Mouse (Mus musculus) R1 (cell line): ENCODE results near the gene Slc24a2.

Experiments used
- DNase-seq: peaks from one replicate; pipeline ENCODE4 v3.0.0-alpha.2; 2018; ENCODE audit warnings: low read depth, low spot score

The Slc24a2 gene

DNA sequence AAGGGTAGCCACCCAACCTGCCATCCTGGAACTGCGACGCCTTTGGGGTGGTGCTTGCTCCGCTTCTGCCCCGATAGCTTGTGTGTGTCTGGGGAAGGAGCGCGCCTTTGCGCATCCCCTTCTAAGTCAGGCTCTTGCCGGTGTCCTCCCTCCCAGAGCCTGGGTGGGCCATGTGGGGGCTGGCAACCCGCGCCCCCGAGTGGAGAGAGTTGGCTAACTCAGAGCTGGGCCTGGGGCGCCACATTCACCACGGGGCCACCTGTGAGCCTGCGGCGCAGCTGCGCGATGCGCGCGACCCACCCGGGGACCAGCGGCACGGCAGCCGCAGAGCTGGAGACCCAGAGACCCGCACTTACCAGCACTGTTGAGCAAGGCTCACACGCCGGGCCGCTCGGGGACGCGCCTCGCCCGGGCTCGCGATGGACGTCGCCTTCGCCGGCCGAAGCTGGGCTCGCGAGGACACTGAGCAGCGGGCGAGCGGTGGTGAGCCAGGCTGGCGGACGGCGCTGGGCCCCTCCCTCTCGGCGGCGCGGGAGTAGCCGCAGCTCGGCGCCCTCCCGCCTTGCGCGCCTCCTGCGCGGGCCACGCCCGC, at the start of gene Slc24a2:
Gene Slc24a2 (minus strand): TSS at position 518 of the 592 bp plus-strand sequence.
- DNase-seq = peak; percentile 69

DNA sequence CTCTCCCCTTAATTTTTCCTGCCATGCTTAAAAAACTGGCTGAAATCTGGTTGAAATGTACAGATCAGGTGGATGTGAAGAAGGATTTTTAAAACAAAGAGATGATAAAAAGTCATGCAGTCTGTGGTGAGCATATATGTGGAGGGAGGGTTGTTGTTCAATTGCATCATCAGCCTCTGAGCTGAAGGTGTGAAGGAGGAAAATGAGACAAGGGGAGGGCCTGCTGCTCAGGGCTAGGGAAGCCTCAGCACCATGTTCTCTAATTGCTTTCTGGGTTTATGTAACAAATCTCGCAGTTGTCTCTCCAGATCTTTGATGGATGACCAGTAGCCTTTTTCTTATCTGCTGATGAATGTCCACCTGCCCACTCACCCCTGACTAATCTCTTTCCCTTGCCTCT, 44.5 kb upstream of the Slc24a2 start:
- no peak for DNase-seq

DNA sequence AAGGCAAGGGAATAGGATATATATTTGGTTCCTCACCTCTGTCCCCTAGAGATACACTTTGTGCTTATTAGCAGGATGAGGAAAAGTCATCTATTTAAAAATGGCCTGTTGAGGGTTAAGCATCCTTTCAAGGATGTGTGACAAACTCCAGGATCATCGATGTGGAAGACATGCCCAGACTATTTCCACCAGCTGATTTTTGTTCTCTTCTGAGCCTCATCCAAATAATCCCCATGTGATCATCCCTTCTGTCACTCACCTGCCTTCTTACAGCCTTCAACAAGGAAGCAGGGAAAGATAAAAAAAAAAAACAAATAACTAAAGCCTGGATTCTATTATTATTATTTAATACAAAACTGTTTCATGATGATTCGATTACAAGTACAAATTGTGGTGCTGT, 44.0 kb upstream of the Slc24a2 start:
- DNase-seq = no peak

DNA sequence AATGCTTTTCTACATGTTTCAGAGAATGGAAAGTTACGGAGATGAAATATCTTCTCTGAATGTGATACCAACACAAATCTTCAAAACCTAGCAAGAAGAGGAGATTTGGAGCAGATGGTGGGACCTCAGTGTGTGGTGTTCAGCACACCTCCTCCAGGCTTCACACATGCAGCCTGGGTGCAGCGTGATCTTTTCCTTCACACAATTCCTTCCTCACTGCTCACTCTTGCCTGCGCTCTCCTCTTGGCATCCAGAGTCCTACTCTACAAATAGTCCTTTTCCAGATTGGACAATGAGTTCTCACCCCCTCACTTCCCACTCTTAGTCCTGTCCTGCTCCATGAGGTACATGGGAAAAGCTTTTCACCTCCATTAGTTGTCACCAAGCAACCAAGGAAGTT, 43.2 kb upstream of the Slc24a2 start:
- no peak for DNase-seq

DNA sequence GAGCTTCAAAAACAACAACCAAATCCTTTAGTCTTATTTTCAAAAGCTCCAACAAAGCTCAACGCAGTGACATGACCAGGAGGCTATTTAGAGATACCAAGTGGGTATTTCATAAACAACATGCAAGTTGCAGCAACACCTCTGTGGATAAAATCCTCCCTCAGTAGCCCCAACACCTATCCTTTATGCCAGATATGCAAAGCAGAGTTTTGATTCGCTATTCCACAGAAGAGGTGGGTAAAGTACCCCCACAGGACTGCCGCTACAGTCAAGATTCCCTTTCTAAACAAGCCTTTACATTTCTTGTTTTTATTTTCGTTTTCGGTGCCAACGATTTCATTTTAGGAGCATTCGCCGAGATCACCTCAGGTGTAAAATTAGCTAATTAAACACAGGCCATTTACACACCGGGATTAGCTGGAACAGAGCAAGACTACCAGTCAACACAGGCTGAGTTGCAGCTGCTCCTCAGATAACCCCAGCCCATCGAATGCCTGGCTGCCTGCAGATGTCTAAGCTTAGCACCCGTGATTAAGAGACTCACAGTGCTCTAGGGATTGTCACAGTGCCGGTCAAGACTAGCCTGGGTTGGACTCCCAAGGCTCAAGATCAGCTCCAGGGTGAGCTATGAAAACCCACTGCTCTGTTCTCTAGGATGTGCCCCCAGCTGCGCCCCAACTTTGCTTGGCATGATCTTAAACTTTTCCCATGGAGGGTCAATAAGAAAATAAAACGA, 885 bp downstream of the Slc24a2 start:
- DNase-seq = no peak

DNA sequence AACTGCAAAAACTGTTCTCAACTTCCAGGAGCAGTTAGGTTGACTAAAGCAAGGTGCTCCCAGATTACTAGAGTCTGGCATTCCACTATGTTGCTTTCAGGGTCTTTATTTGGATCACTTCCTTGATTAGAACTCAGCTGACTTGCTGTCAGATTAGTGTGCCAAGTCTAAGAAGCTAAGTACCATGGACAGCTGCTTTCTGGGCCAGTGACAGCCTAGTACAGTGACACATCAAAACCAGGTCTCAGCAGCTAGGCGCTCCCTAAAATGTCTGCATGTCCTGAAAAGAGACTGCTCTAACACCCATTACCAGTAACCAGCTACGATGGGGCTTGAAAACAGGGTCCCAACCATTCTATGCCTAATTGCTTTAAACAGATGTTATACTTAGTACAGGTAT, 8.7 kb downstream of the Slc24a2 start:
- peak; percentile 62 for DNase-seq

DNA sequence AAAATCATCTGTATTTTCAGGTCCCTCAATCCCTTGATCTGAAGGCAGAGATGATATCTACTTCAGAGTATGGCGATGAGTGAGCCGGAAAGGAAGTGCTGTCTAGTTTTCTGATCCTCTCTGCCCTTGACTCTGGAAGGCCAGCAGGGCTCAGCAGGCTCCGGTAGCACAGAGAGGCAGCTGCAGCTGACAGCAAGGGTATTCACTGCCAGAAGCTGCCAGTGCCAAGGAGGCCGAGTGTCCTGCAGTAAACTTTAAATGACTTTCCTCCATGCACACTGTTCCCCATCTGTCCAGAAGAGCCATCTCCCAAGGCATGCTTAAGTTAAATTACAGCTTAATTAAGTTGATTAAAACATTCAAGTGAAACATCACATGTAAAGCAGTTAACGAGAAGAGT, 12.1 kb downstream of the Slc24a2 start:
- no peak for DNase-seq

DNA sequence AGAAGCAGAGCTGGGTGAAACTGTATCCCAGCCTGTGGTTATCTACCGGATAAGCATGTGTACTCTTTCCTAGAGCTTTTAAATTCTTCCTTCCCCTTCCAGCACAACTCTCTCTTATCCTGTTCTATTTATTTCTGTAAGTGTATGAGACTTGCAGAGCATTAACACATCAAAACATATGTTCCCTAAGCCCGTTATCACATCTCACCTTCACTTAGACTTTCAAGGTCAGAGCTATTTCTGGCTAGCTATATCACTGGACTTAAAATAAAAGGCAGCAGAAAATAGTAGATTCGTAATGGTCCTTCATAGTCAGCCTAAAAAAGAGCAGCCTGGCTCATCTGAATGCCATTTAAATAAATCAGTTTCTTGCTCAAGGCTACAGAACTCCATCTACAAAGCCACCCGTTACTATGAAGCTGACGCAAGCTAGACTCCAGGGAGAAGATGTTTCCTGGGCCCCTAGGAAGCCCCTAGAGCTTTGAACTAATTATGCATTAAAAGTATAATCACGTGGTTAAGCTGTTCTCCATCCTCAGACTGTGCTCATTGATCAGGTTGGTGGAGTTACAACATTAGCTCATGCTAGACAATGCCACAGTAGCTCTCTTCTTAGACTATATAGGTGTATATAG, 18.8 kb downstream of the Slc24a2 start:
- no peak for DNase-seq

DNA sequence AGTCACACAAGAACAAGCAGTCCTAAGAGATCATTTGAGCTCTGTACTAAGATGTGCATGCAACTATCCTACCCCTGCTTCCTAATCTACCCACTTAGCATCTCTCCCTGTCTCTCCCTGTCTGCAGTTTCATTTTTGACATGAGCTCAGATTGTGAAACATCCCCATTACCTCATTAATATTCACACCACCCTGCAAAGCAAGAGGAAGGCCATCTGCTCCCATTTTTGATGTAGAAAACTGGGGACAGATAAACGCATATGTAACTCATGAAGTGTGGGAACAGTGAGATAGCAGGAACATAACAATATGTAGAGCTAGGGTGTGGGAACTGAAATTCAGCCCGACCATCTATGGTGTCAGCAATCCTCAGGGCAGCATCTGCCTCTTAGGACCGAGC, 19.7 kb downstream of the Slc24a2 start:
- DNase-seq = no peak

DNA sequence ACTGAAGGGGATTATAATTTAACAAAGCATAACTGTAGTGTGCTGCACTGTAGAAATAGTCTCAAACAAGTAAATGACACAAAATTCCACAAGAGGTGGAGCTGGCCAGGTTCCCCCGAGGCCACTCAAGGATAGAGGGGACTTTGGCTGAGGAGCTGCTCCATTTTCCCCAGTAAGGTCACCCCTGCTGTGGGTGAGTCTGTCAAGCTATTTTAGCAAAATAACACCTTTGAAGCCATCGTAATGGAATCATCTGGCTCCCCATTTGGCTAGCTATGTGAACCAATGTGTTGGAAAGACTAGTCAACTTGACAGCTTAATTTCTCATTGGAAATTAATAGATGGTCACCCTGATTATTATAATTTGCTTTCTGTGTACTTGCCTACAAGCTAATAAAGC, 28.2 kb downstream of the Slc24a2 start:
- DNase-seq = no peak

DNA sequence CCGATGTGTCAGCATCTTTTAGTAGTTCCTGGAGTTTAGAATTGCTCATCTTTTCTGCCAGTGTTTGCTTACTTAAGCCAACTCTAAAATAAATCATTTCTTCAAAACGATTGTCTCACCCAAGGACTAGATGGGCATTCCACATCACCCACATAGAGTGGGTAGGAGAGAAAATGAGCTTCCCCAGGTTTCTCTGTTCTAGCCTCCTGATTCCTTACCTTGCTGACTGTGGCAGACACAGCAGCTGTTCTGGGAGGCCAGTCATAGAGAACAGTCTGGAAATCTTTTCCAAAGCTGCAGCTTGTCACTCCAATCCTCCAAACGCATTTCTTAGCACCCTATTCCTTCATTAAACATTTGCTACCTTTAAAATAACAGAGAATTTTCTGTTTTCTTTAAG, 29.0 kb downstream of the Slc24a2 start:
- DNase-seq = no peak

DNA sequence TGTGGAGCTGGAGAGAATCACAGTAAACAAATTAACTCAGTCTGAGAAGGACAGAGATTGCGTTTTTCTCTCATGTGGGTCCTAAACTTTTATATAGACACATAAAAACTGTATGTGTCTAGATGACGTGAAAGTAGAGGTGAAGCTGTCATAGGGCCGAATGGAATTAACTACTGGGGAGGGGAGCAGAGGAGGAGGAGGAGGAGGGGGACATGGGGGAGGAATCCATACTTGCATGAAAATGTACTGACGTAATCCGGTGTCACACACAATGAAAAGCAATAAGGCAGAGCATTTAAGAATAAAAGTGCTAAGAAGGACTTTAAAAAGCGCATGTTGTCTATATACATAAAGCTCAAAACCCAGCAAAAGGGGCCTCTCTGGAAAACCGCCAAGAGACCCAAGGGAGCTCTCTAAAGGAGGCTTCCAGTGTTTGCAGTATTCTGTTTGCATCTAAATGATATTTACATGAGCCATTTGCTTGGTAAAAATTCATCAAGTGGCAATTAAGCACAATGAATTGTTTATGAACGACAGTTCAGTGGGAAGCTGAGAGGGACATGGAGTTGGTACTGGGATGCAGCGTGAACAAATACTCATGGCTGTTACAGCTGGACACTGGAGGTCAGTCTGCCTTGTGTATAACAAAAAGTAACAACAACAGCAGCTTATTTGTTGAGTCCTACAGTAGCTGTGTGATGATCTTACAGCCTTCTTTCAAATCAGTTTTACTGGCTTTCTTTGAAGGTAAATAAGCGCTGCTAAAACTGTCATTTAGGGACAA, 45.9 kb downstream of the Slc24a2 start:
- DNase-seq = no peak

DNA sequence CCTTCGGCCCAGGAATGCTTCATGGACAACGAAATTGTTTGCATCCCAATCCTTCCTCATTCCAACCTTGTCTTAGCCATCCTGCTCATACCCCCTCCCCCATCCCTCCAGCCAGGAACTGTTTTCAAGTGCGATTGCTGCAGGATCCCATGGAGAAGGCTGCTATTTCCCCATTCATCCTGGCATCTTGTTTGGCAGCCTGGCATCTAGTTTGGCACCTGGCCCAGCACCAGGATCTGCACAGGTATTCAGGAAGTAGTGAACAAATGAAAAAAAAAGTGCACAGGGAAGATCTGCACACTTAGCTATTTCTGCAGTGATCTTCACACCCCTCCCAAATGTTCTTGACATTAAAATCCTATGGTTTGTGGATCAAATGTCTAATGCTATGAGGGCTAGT, 53.2 kb downstream of the Slc24a2 start:
- DNase-seq = peak; percentile 42

DNA sequence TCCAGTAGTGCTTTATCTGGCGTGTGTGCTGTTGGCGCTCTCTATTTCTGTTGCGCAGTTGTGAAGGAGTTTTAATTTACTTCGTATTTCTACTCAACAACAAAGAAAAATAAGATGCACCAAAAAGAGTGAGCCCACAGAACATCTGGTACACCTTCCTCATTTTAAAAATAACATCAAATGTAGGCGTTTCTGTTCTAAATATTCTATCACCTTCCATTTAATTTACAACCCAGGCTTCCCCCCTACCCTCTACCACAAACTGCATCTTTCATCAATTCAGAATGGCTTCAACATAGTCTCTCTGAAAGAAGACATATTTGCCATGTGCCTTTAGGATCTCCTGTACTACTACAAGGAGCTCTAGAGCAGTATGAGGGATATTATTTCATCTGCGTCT, 66.3 kb downstream of the Slc24a2 start:
- DNase-seq = no peak

DNA sequence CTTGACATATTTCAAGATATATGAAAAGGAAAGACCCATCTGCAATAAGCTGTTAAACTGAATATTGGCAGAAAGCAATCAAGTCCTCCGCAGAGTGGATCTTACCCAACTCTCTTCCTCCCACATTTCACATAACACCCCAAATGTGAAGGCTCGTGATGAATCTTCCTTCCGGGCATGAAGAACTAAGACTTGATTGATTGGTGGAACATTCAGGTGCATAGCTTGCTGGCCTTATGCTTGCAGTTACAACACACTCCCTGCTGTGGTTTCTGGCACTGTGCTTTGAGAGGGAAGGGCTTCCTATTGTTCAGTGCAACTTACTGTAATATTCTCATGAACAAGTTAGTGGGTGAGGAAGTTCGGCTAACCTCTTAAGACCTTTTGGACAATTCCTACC, 72.2 kb downstream of the Slc24a2 start:
- DNase-seq = no peak

DNA sequence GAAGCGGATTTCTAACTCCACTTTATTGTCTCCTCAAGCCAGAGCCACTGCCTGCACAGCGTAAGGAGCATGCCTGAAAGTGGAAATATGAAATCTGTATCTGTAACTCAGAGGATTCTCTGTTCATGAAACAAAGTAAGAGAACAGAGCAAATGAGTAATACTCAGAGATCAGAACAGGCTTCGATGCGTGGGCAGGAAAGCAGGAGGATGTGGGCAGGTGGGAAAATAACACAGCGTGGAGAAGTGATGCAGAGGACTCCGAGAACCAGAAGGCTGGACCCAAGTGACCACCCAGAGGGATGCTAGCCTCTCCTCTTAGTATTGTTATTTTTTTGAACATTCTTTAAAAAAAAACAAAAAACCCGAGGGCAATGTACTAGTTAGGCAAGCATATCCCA, 78.3 kb downstream of the Slc24a2 start:
- no peak for DNase-seq

DNA sequence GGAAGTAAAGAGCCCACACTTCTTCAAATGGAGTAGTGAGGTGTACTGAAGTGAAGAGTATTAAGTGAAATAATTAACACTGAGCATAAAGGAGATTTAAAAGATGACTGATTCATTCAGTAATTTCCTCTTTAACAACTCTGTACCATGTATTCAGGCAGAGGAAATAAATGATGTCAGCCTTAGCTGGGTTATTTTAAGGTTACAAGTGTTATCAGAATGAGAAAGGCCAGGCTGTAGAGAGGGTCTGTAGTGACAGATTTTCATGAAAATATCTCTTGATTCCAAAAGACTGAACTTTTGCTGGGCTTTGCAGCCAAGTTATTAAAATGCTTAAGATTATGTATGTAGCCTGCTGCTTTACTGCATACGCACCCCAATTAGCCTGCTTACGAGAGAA, 80.7 kb downstream of the Slc24a2 start:
- no peak for DNase-seq

DNA sequence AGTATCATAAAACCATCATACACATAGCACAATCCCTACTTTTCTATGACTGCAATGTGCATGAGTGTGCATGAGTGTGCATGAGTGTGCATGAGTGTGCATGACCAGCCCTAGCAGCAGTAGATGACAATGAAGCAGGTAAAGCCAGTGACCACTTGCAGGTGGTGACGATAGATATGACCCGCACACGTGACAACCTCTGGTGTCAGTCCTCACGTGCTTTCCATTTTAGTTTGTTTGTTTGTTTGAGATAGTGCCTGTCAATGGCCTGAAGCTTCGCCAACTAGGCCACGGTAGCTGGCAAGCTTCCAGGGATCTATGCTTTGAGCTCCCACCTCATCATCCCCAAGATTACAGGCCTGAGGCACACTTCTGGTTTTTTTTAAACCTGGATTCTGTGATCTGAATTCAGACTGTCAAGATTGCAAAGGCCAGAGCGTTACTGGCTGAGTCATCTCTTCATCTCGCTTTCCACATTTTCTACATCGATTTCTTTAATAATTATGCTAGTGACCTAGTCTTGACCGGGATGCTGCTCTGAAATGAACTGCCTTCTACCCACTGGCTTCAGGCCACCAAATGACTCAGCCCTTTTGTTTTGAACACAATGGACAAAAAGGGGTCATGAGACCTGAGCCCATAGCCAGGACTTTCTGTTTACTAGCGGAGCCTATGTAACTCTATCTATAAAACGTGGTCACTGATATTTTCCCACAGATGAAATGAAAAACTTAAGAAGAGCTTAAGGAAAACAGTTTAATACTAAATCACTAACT, 88.5 kb downstream of the Slc24a2 start:
- DNase-seq = no peak

DNA sequence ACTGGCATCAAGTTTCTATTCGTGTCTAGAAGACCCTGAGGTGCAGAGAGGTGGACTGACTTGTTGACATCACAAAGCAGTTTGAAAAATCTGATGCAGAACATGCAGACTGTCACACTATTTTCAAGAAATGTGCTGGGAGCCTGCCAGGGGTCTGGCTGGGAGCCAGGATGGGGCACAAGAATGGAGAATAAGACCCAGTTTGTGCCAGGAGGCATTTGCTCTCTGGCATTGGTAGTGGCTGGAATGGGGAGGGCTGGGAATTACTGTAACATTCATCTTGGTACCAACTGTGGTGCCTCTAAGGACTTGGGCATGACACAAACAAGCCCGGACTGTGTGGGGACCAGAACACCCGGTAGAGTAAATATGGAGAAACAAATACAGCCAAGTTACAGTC, 89.4 kb downstream of the Slc24a2 start:
- DNase-seq = no peak

DNA sequence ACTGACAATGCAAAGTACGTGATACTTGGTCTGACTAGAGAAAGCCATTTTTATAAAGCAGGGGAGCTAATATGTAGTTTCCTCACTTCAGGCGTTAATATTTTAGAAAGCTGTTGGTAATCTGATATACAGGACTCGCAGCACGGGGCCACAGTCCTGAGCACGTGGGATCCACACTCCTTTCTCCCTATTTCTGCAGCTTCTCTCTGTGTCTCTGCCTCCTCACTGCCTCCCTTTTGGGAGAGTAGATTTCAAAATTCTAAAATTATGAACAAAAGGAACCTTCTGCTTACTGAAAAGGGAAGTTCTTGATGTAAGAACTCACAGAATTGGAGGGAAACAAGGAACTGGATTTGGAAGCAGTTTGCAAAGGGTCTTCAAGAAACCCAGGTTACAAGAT, 97.8 kb downstream of the Slc24a2 start:
- DNase-seq = no peak

DNA sequence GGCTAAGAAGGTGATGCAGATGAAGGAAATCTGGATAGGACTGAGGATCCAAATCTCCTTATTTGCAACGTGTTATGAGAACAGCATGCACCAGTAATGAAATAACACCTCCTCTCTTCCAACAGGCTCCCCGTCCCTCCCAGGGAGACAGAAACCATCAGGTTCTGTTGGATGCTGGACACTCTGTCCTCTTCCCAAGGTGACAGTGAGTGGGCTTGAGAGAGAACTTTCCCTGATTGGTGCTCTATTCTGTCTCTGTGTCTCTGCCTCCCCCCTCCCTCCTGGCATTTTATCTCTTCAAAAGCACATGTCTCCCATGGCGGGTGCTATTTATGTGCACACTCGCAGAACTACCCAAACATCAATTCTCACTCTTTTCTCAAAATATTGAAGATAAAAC, 103.5 kb downstream of the Slc24a2 start:
- DNase-seq = no peak

DNA sequence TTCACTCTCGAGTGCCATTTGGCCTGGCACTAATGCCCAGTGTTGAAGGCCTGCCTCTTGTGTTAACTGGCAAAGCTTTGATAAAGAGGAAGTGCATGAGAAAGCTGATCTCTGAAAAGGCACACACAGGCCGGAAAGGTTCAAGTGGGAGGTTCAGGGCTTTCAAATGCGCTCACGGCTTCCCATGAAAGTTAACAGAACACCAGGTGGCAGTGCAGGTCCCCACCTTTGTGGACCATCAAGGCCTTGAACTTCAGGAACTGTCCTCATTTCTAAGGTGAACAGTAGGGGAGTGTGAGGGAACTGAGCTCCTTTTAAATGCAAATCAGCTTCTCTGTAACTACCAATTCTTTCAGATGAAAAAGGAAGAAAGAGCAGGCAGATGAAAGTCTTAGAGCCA, 110.5 kb downstream of the Slc24a2 start:
- peak; percentile 91 for DNase-seq
